Comparison of ENCODE assay signal across 12 mouse cellular contexts in the genomic region with DNA sequence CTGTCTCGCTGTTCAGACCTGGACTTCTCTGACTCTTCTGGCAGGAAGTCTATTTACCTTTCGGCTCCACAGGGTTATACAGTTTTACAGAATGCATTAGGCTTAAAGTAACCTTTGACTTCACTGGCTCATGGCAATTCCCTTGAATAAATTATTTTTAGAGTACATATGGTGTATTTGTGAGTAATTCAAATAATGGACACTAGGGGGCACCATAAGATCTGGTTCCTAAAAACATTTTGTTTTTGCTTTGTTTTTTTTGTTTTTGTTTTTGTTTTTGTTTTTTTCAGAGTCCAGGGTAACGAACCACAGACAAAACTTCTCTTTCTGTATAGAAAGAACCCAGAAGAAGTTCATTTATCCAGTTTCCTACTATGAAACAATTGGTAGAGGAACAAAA. TPM values are rescaled to one million over a fixed set of nuclear protein-coding genes. Genes with fewer than 3 reads are reported as not detected.
A peak's percentile ranks its signal among the peaks of the same experiment; 100 is the strongest.
DNase-seq lines count a peak whose midpoint lies in the region; ATAC-seq and TF ChIP-seq lines count a peak whose summit lies in the region.
"Had no signal": no experiment of that assay in that cellular context is flagged by ENCODE, and none has a peak within 500 bp of the region (broad histone marks: within the 10 kb centered on the region; RNA-seq: fewer than 3 reads in every experiment).

No protein-coding gene starts in this region.

- no peak overlapping the region for H3K27ac ChIP-seq in forebrain, postnatal 0 days (ENCODE audit: low read depth, low read length)
- no peak overlapping the region for H3K27ac ChIP-seq in forebrain, embryonic 11.5 days (ENCODE audit: low read depth, low read length)
- H3K27ac ChIP-seq: heart, embryonic 13.5 days; liver, embryonic 13.5 days; neural tube, embryonic 12.5 days had no signal

- no peak overlapping the region for H3K9ac ChIP-seq in forebrain, postnatal 0 days
- no peak overlapping the region for H3K9ac ChIP-seq in forebrain, embryonic 11.5 days (ENCODE audit: low read length)
- H3K9ac ChIP-seq: heart, embryonic 13.5 days; liver, embryonic 13.5 days; neural tube, embryonic 12.5 days had no signal

- DNase-seq in forebrain, postnatal 0 days, result peak; percentile 67
- DNase-seq in forebrain, embryonic 11.5 days (ENCODE audit: low spot score), result no peak
- DNase-seq in lung, postnatal 36 days, result peak; percentile 18
- no peak for DNase-seq in lung, postnatal 4 days
- DNase-seq in embryo, embryonic 10.5 days (ENCODE audit: low spot score), result peak; percentile 74
- peak; percentile 42 for DNase-seq in retina, postnatal 7 days (ENCODE audit: low read depth, low spot score)
- DNase-seq in spleen, postnatal 4 days (ENCODE audit: low spot score in 2 of 2), result no peak
- DNase-seq in urinary bladder, postnatal 14 days (ENCODE audit: low spot score), result no peak
- DNase-seq: kidney, postnatal 25 days; liver, embryonic 13.5 days had no signal

- no peaks in the 10 kb centered on the region for H3K9me3 ChIP-seq in forebrain, postnatal 0 days (ENCODE audit: low read length)
- no peaks in the 10 kb centered on the region for H3K9me3 ChIP-seq in forebrain, embryonic 11.5 days (ENCODE audit: control insufficient read depth, low read length)
- H3K9me3 ChIP-seq: heart, embryonic 13.5 days; liver, embryonic 13.5 days; neural tube, embryonic 12.5 days had no signal

- peak; percentile 66 for TF ChIP-seq CTCF in forebrain, postnatal 0 days (IDR thresholded peaks at IDR 0.05; ENCODE audit: low read depth)

- no peak overlapping the region for H3K4me2 ChIP-seq in forebrain, postnatal 0 days (ENCODE audit: low read depth)
- H3K4me2 ChIP-seq in forebrain, embryonic 11.5 days (ENCODE audit: low read depth, low read length, severe bottlenecking), result no peak overlapping the region
- H3K4me2 ChIP-seq: heart, embryonic 13.5 days; liver, embryonic 13.5 days; neural tube, embryonic 12.5 days had no signal

- no peaks in the 10 kb centered on the region for H3K4me1 ChIP-seq in forebrain, postnatal 0 days (ENCODE audit: insufficient read depth)
- no peaks in the 10 kb centered on the region for H3K4me1 ChIP-seq in forebrain, embryonic 11.5 days (replicated peaks; ENCODE audit: control insufficient read depth, insufficient read depth, low read length)
- H3K4me1 ChIP-seq: heart, embryonic 13.5 days; liver, embryonic 13.5 days; neural tube, embryonic 12.5 days had no signal

- no peaks in the 10 kb centered on the region for H3K36me3 ChIP-seq in forebrain, postnatal 0 days (ENCODE audit: insufficient read depth)
- H3K36me3 ChIP-seq in forebrain, embryonic 11.5 days (ENCODE audit: control insufficient read depth, insufficient read depth, low read length), result no peaks in the 10 kb centered on the region
- H3K36me3 ChIP-seq: heart, embryonic 13.5 days; liver, embryonic 13.5 days; neural tube, embryonic 12.5 days had no signal

- no peaks in the 10 kb centered on the region for H3K27me3 ChIP-seq in forebrain, postnatal 0 days (ENCODE audit: insufficient read depth, low read length)
- no peaks in the 10 kb centered on the region for H3K27me3 ChIP-seq in forebrain, embryonic 11.5 days (ENCODE audit: control insufficient read depth, insufficient read depth, low read length)
- H3K27me3 ChIP-seq: liver, embryonic 13.5 days; neural tube, embryonic 12.5 days had no signal

- no peak overlapping the region for H3K4me3 ChIP-seq in forebrain, postnatal 0 days (ENCODE audit: low read depth, low read length)
- H3K4me3 ChIP-seq in forebrain, embryonic 11.5 days (ENCODE audit: low read depth, low read length), result no peak overlapping the region
- H3K4me3 ChIP-seq: heart, embryonic 13.5 days; liver, embryonic 13.5 days; neural tube, embryonic 12.5 days had no signal

- ATAC-seq in forebrain, postnatal 0 days, result no peak
- ATAC-seq in forebrain, embryonic 11.5 days (replicated peaks; ENCODE audit: low FRiP score), result no peak

- WGBS in forebrain, postnatal 0 days, result 52% methylated on average over 3 of the region's 3 CpGs
- 53% methylated on average over 3 of the region's 3 CpGs for WGBS in forebrain, embryonic 11.5 days

RNA-seq across cellular contexts. Expression of a gene that starts 17.2 kb away (rescaled TPM):
- total RNA-seq in forebrain, postnatal 0 days (2014; rRNA removed), result 26.5 and 27.4 TPM in 2 replicates
- 25.1 and 28.5 TPM in 2 replicates for polyA plus RNA-seq in forebrain, postnatal 0 days (2015; fragmentation: Nextera tagmentation; extraction: Ambion mirVana)
- polyA plus RNA-seq in forebrain, embryonic 11.5 days (2014; fragmentation: Nextera tagmentation; extraction: Ambion mirVana), result 35.7 and 44.0 TPM in 2 replicates

RNA-seq across cellular contexts. Expression of a gene that starts 33.7 kb away (rescaled TPM):
- total RNA-seq in forebrain, postnatal 0 days (2014; rRNA removed), result 7.3 and 7.5 TPM in 2 replicates
- polyA plus RNA-seq in forebrain, postnatal 0 days (2015; fragmentation: Nextera tagmentation; extraction: Ambion mirVana), result 13.3 and 17.0 TPM in 2 replicates
- polyA plus RNA-seq in forebrain, embryonic 11.5 days (2014; fragmentation: Nextera tagmentation; extraction: Ambion mirVana), result 9.2 and 9.4 TPM in 2 replicates

Comparison
In these comparisons a context has a peak if more than half of its experiments do, and no peak if none do; other contexts are left out.
1. DNase-seq: peak in forebrain, postnatal 0 days (single experiment), lung, postnatal 36 days (single experiment), embryo, embryonic 10.5 days (single experiment) and retina, postnatal 7 days (single experiment); none in forebrain, embryonic 11.5 days (single experiment), lung, postnatal 4 days (0 of 2), spleen, postnatal 4 days (0 of 2) and urinary bladder, postnatal 14 days (single experiment).